Mouse (Mus musculus) neural tube, embryonic 14.5 days (tissue): Measurements from ENCODE around the gene Ahsa1. TPM values are rescaled to one million over a fixed set of nuclear protein-coding genes. Genes with fewer than 3 reads are reported as not detected.
"Not testable (repeated sequence)": the region's sequence is repeated elsewhere in the genome, so short reads cannot be mapped to it uniquely, and the experiment has no call there.

Source experiments
- ATAC-seq: fragments of 200-750 bp; cut with Nextera tagmentation; 2 replicates; pipeline ENCODE4 v1.8.0; 2017; ENCODE audit warnings: low read depth, mild to moderate bottlenecking, moderate TSS enrichment, moderate library complexity
- H3K27ac ChIP-seq: fragments of 300-500 bp; sonication (generic); 2 replicates; pipeline ENCODE4 v1.5.1; 2014; ENCODE audit warnings: low read depth, mild to moderate bottlenecking, control low read depth, low read length, moderate library complexity, mixed read lengths
- H3K27me3 ChIP-seq: fragments of 300-500 bp; sonication (generic); 2 replicates; pipeline ENCODE4 v1.6.1; 2014; ENCODE audit warnings: low read length; ENCODE audit not compliant: control insufficient read depth, insufficient read depth
- H3K36me3 ChIP-seq: fragments of 300-500 bp; sonication (generic); 2 replicates; pipeline ENCODE4 v1.6.1; 2014; ENCODE audit warnings: low read length, mixed read lengths; ENCODE audit not compliant: control insufficient read depth, insufficient read depth
- H3K4me1 ChIP-seq: fragments of 300-500 bp; sonication (generic); 2 replicates; pipeline ENCODE4 v1.6.1; 2014; ENCODE audit warnings: low read length; ENCODE audit not compliant: control insufficient read depth, insufficient read depth
- H3K4me2 ChIP-seq: fragments of 300-500 bp; sonication (generic); 2 replicates; pipeline ENCODE4 v1.6.1; 2014; ENCODE audit warnings: mild to moderate bottlenecking, low read depth, low read length, control low read depth
- H3K4me3 ChIP-seq: fragments of 300-500 bp; sonication (generic); 2 replicates; pipeline ENCODE4 v1.5.1; 2014; ENCODE audit warnings: low read depth, low read length, control low read depth, mixed read lengths
- H3K9ac ChIP-seq: fragments of 300-500 bp; sonication (generic); replicated peaks from 2 replicates; pipeline ENCODE4 v1.6.1; 2014; ENCODE audit warnings: low read depth, mild to moderate bottlenecking, control low read depth, low read length, mixed read lengths
- H3K9me3 ChIP-seq: fragments of 300-500 bp; sonication (generic); 2 replicates; pipeline ENCODE4 v1.6.1; 2016; ENCODE audit warnings: low read length; ENCODE audit not compliant: control insufficient read depth
- WGBS: fragments of 180-500 bp; shearing (Covaris S2); extraction: QIAGEN DNeasy Blood & Tissue Kit; methylation state at CpG from one replicate; pipeline ENCODE4 v1.1.7; 2014; 5-methylcytosine and 5-hydroxymethylcytosine counted together
- polyA plus RNA-seq: library from polyadenylated mRNA; unstranded; fragments of >200 nt; fragmentation: Nextera tagmentation; extraction: Ambion mirVana; gene quantifications from 2 replicates; pipeline ENCODE4 v1.2.1, GENCODE M21; 2014

Gene Ahsa1
- polyA plus RNA-seq, 1 experiment from 2014 or later: 172 TPM

DNA sequence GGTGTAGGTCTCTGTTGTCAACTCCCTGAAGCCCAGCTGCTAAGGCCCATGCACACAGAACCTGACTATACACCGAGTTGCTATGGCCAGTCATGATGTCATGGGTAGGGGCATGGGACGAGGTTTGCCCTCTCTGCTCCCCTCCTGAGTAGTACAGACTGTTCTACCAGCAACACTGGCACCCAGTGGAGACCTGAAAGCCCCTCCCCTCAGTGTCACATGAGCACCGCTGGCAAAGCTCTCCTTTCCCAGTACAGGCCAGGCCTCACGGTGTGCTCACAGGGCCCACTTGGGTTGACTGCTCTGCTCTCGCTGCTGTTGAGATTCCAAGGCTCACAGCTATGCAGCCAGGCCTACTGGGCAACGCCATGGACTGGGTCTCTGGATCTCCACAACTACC is 27.7 kb downstream of the Ahsa1 start:
- Histone ChIP-seq H3K4me3 (no peak overlapping the region), H3K9me3 (no peaks in the 10 kb centered on the region), H3K9ac (no peak overlapping the region), H3K27me3 (0 out of 2 replicates have a peak, but pooled peaks cover under 1% of the 10 kb centered on the region), H3K4me2 (no peak overlapping the region), H3K27ac (no peak overlapping the region), H3K36me3 (no peaks in the 10 kb centered on the region), H3K4me1 (no peaks in the 10 kb centered on the region)
- no peak for ATAC-seq
- 71% methylated on average over 6 of the region's 6 CpGs for WGBS

DNA sequence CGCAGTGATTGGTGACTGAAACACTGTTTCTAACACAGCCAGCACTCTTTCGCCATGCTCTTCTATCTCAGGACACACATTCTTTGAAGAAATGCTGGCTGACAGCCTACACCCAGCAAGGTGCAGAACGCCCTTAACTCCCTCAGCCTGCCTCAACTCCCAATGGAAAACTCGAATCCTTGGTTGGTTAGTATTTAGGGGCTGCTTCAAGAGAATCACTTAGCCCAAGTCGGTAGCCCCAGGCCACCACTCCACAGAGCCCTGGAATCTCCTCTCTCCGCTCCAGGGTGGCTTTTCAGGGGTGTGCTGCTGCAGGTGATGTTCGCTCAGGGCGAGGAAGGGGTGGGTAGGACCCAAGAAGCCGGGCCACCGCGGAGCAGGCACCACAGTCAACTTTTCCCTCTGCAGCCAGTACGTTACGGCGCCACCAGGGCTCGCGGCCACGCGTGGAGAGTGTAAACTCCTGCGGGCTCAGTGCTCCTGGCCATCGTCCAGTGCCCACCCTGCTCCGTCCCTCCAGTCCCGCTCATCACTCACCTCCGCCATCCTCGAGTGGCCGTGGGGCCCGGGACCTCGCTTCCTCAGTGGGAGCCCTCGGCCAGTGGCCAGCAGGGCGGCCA is 32.9 kb downstream of the Ahsa1 start:
- H3K4me1 ChIP-seq: no peaks in the 10 kb centered on the region
- WGBS: 6% methylated on average over 29 of the region's 29 CpGs
- H3K9ac ChIP-seq: peak overlapping the region; percentile 63
- no peaks in the 10 kb centered on the region for H3K9me3 ChIP-seq
- H3K4me2 ChIP-seq: peak overlapping the region; percentile 89
- H3K4me3 ChIP-seq: peak overlapping the region; percentile 61
- no peaks in the 10 kb centered on the region for H3K36me3 ChIP-seq
- ATAC-seq: peak; percentile 65
- H3K27ac ChIP-seq: no peak overlapping the region
- peaks cover 15% of the 10 kb centered on the region for H3K27me3 ChIP-seq

DNA sequence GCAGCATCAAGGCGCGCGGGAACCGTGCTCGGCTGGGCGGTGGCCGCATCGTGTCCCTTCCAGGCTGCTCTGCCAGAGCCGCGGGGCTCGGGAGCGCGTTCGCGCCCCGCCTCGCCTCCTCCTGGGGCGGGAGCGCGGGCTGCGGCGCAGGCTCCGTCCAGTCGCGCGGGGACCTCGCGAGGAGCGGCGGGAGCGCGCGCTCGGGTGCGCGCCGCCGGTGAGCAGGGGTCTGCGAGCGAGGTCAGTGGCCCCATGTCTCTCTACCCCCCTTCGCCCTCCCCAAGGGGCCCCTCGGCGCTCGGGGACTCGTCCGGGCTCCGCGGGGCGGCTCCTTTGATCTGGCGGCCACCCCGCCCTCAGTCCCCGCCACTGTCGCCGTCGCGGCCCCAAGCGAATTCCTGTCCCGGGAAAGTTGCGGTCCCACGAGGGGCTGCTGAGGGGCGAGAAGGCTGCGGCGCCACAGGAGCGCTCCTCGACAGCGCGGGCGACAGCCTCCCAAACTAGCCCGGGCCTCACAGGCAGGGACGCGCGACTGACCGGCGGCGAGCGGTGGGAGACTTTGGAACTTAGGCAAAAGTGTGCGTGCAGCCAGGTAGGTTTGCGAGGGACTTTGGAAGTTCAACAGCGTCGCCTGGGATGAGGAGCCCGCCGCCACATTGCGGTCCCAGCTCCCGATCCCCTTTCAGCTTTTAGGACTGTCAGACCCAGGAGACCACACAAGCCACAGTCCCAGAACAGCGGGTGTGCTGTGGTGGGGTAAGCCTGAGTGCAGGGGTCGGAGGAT is 33.6 kb downstream of the Ahsa1 start, which contains the start of gene Ism2:
Gene Ism2 (minus strand): TSS at position 49 of the 784 bp plus-strand sequence.
- Histone ChIP-seq H3K36me3 (no peaks in the 10 kb centered on the region), H3K9ac (peak within 1 kb of the TSS; percentile 63), H3K4me1 (no peaks in the 10 kb centered on the region), H3K4me2 (peak within 1 kb of the TSS; percentile 89), H3K27me3 (peaks cover 15% of the 10 kb centered on the region), H3K4me3 (peak within 1 kb of the TSS; percentile 61), H3K9me3 (no peaks in the 10 kb centered on the region), H3K27ac (no peak within 1 kb of the TSS)
- under 1% methylated on average over 78 of the region's 86 CpGs for WGBS
- peak; percentile 85 for ATAC-seq

DNA sequence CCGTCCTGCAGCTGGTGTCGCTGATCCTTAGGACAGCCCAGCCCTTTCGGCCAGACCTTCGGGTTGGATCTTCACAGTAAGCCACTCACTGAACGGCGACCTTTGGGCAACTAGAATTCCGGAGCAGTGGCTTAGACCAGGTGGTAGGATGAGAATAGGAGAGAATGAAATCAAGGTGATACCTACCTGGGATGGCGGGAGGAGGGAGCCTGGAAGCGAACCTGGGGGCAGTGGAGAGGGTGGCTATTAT is 34.1 kb downstream of the Ahsa1 start:
- H3K9ac ChIP-seq: no peak overlapping the region

DNA sequence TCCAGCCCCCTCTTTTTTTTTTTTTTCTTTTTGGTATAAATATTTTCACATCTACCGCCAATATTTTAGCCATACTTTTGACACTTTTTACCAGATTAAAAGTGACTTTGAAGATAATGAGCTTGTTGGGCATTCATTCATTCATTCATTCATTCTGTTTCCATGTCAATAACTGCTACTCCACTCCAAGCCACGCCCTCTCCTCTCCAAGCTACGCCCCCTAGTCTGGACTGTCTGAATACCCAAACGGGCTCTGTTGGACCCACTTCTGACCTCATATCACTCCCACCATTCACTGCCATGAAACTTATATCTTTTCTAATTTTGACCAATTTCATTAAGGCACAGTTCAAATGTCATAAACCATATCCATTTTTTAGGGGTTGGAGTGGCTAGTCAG is 34.9 kb downstream of the Ahsa1 start:
- no peak for ATAC-seq
- H3K27me3 ChIP-seq: peaks cover 15% of the 10 kb centered on the region
- no peak overlapping the region for H3K4me2 ChIP-seq
- no peaks in the 10 kb centered on the region for H3K4me1 ChIP-seq
- H3K9me3 ChIP-seq: no peaks in the 10 kb centered on the region
- 51% methylated on average over 4 of the region's 4 CpGs for WGBS
- no peaks in the 10 kb centered on the region for H3K36me3 ChIP-seq
- no peak overlapping the region for H3K9ac ChIP-seq
- H3K27ac ChIP-seq: no peak overlapping the region
- no peak overlapping the region for H3K4me3 ChIP-seq

More for the DNA sequence above, 34.1 kb downstream of the Ahsa1 start:
- under 1% methylated on average over 9 of the region's 9 CpGs for WGBS
- Histone ChIP-seq H3K4me3 (peak overlapping the region; percentile 61), H3K9me3 (no peaks in the 10 kb centered on the region), H3K4me2 (peak overlapping the region; percentile 89), H3K4me1 (no peaks in the 10 kb centered on the region), H3K27me3 (peaks cover 15% of the 10 kb centered on the region), H3K36me3 (no peaks in the 10 kb centered on the region), H3K27ac (no peak overlapping the region)
- no peak for ATAC-seq

DNA sequence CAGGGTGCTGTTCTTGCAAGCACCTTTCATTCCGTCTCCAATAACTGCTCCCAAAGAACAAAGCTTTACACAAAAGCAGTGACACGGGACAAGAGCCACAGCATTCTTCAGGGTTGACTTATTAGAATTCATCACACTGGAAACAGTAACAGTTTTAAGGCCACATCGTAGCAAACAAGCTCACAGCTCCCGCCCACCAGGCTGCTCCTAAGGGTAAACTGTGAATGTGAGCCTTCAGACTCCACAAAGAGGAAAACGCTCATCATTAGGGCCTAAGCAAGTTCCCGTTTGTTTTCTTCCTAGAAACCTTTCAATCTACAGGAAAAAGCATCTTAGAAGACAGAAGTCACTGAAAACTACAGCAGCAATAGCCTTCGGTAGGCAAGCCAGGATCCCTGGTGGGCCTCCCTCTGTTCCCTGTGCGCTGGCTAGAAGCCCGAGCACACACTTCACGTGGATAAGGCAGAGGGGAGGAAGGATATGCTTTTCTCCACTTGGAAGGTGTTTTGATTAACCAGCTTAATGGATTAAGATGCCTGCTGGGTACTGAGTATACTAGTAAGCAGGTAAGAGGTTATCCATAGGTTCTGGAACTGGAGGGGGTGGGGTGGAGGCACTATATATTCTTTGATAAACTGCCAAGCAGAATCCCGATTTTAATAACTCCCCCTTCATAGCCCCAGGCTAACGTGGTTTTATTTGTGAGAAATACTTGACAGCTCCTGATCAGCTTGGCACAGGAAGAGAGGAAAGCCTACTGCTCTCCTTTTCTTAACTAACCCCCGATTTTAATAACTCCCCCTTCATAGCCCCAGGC is 39.7 kb downstream of the Ahsa1 start:
- H3K9ac ChIP-seq: no peak overlapping the region
- H3K9me3 ChIP-seq: no peaks in the 10 kb centered on the region
- no peak overlapping the region for H3K27ac ChIP-seq
- peaks cover 9% of the 10 kb centered on the region for H3K36me3 ChIP-seq
- 34% methylated on average over 13 of the region's 13 CpGs for WGBS
- H3K4me1 ChIP-seq: no peaks in the 10 kb centered on the region
- ATAC-seq: no peak
- no peak overlapping the region for H3K4me2 ChIP-seq
- H3K27me3 ChIP-seq: no peaks in the 10 kb centered on the region
- no peak overlapping the region for H3K4me3 ChIP-seq

DNA sequence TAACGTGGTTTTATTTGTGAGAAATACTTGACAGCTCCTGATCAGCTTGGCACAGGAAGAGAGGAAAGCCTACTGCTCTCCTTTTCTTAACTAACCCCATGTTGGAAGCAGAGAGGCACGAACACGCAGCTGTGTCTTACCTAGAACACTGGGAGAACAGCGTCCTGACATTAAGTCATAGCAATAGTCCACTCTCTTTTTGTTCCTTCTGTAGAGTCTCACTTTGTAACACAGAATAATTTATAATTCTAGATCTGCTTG is 40.2 kb downstream of the Ahsa1 start:
- not testable (repeated sequence) for H3K4me2 ChIP-seq, ATAC-seq, H3K9me3 ChIP-seq, H3K27me3 ChIP-seq, H3K9ac ChIP-seq, H3K27ac ChIP-seq, H3K4me3 ChIP-seq, H3K36me3 ChIP-seq, H3K4me1 ChIP-seq
- WGBS: 75% methylated on average over 4 of the region's 4 CpGs

DNA sequence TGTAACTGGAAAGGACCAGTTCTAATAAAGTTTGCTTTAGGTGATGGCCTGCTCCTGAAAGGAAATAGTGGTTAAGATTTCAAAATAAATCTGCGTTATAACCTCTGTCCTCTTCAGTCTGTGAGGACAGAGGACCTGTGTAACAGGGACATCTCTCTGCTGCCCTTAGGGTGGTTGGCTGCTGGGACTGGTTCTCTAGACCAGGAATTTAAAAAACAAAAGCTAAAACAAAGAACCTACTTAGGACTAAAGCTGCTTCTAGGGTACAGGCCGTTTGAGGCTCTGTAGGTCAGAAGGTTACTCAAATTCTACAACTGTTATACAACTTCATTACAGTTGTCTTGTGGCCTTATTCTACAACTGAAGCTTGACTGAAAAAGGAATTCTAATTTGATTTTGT is 46.8 kb downstream of the Ahsa1 start:
- Histone ChIP-seq H3K9ac (no peak overlapping the region), H3K27me3 (no peaks in the 10 kb centered on the region), H3K4me3 (no peak overlapping the region), H3K4me1 (no peaks in the 10 kb centered on the region), H3K4me2 (no peak overlapping the region), H3K27ac (no peak overlapping the region), H3K36me3 (peaks cover 9% of the 10 kb centered on the region), H3K9me3 (no peaks in the 10 kb centered on the region)
- WGBS: 62% methylated on average over 2 of the region's 2 CpGs
- no peak for ATAC-seq

DNA sequence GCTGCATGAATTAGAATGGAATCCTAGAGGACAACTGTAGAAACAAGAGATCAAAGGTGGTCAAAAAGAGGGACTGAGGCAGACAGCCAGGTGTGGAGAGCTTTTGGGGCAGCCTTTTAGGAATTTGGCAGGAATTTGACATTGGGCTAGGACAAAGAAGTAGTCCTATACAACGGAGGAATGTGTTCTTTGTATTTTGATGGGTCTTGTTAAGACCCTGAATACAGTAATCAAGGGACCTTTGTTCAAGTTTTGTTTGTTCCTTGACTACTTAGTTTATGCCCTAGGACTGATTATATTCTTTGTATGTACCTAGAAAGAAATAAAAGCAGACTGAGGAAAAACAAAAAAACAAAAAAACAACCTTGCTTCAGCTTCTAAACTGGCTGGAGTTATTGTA is 51.7 kb downstream of the Ahsa1 start:
- H3K4me2 ChIP-seq: no peak overlapping the region
- no peaks in the 10 kb centered on the region for H3K36me3 ChIP-seq
- H3K27me3 ChIP-seq: no peaks in the 10 kb centered on the region
- no peak overlapping the region for H3K4me3 ChIP-seq
- no peaks in the 10 kb centered on the region for H3K4me1 ChIP-seq
- H3K27ac ChIP-seq: no peak overlapping the region
- WGBS: 22% methylated on average over 1 of the region's 1 CpGs
- ATAC-seq: no peak
- no peak overlapping the region for H3K9ac ChIP-seq
- no peaks in the 10 kb centered on the region for H3K9me3 ChIP-seq
